Mouse (Mus musculus): Measurements from ENCODE around the gene Rad51b. TPM values are rescaled to one million over a fixed set of nuclear protein-coding genes. Genes with fewer than 3 reads are reported as not detected.

Rad51b gene
- polyA plus RNA-seq, 1 experiment from 2014 or later, result 4.4 TPM

DNA sequence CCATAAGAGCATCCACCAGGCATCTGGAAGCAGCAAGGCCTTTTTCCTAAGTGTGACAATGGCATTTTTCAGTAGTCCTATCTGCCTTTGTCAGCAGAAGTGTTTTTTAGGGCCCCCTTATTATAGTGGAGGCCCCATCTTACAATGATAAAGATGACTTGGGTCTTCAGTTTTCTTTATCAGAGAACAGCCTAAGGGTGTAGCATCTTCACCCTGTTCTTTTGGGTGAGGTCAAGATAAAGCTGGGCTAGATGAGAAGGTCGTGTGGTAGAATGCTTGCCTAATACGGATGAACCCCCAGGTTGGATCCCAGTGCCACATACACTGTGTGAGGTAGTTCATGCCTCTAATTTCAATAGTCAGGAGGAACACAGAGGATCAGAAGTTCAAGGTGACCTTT is 307.8 kb downstream of the Rad51b start:
- Histone ChIP-seq H3K9ac (ENCODE audit: low read depth, low read length) (peak overlapping the region; percentile 26; the same call in 1 of the 2 replicates), H3K36me3 (ENCODE audit: control insufficient read depth, insufficient read depth) (no peaks in the 10 kb centered on the region), H3K27me3 (ENCODE audit: control insufficient read depth, insufficient read depth, low read depth, low read length) (no peaks in the 10 kb centered on the region), H3K4me2 (ENCODE audit: low read depth, low read length) (peak overlapping the region; percentile 0; the same call in 1 of the 2 replicates), H3K4me3 (ENCODE audit: low read depth, low read length) (no peak overlapping the region), H3K9me3 (replicated peaks; ENCODE audit: control insufficient read depth, low read length) (no peaks in the 10 kb centered on the region), H3K4me1 (ENCODE audit: control insufficient read depth, low read depth, low read length) (peaks cover 22% of the 10 kb centered on the region), H3K27ac (ENCODE audit: low read length) (peak overlapping the region; percentile 82)
- WGBS (ENCODE audit: insufficient replicate concordance), result 18% methylated on average over 2 of the region's 2 CpGs
- peak; percentile 89 for ATAC-seq (ENCODE audit: low read depth)

DNA sequence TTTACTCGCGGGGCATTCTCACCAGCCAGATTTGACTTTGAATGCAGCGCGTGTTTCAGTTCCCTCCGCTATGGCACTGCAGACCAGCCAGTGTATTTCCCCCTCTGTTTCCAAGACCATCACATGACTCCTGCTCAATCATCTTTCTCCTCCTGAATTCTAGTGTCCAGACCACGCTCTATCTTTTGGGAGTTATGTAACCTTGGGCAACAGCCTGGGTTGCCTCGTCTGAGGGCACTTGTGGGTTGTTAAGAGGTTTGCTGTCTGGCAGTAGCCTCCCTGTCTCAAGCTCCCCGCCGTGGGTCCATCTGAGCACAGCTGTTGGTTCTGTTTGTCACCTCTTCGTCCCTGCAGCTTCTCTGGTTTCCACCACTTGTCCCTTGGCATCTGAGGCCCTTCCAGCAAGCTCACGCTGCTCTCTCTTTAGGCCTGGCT is 309.1 kb downstream of the Rad51b start:
- peak overlapping the region; percentile 5; the same call in 1 of the 2 replicates for H3K27ac ChIP-seq (ENCODE audit: low read length)
- H3K4me1 ChIP-seq (ENCODE audit: control insufficient read depth, low read depth, low read length), result peaks cover 35% of the 10 kb centered on the region
- H3K4me2 ChIP-seq (ENCODE audit: low read depth, low read length), result no peak overlapping the region
- no peak for ATAC-seq (ENCODE audit: low read depth)
- H3K4me3 ChIP-seq (ENCODE audit: low read depth, low read length), result no peak overlapping the region
- H3K9ac ChIP-seq (ENCODE audit: low read depth, low read length), result no peak overlapping the region
- no peaks in the 10 kb centered on the region for H3K36me3 ChIP-seq (ENCODE audit: control insufficient read depth, insufficient read depth)
- 78% methylated on average over 11 of the region's 11 CpGs for WGBS (ENCODE audit: insufficient replicate concordance)
- no peaks in the 10 kb centered on the region for H3K9me3 ChIP-seq (replicated peaks; ENCODE audit: control insufficient read depth, low read length)
- no peaks in the 10 kb centered on the region for H3K27me3 ChIP-seq (ENCODE audit: control insufficient read depth, insufficient read depth, low read depth, low read length)

DNA sequence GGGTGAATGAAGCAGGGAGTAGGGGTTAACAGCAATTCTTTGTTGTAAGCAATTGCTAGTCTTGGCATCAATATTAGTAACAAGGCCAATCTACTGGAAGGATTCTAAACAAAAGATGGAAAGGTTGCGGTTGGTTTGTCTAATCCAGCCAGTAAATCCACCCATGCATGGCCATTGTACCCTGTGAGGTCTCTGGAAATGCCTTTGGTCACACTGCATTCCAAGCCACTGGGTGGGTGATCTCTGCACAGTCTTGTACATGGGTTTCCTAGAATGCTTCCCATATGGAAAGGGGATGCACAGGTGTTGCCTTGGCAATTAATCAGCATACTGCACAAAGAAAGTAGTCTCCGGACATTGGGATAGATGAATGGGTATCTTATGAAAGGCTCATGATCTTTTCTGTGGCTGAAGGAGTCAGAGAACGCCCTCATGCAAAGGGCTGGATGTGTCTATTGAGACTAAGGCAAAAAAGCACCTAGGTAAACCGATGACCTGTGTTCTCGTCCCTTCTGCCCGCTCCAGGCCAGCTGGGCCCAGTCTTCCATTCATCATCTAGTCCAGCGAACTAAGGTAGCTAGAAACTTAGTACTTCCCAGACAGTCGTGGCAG is 312.4 kb downstream of the Rad51b start:
- H3K27ac ChIP-seq (ENCODE audit: low read length), result peak overlapping the region; percentile 94; the same call in 1 of the 2 replicates
- no peak overlapping the region for H3K4me2 ChIP-seq (ENCODE audit: low read depth, low read length)
- ATAC-seq (ENCODE audit: low read depth), result no peak
- no peak overlapping the region for H3K4me3 ChIP-seq (ENCODE audit: low read depth, low read length)
- WGBS (ENCODE audit: insufficient replicate concordance), result 77% methylated on average over 8 of the region's 8 CpGs
- no peaks in the 10 kb centered on the region for H3K36me3 ChIP-seq (ENCODE audit: control insufficient read depth, insufficient read depth)
- no peaks in the 10 kb centered on the region for H3K9me3 ChIP-seq (replicated peaks; ENCODE audit: control insufficient read depth, low read length)
- H3K27me3 ChIP-seq (ENCODE audit: control insufficient read depth, insufficient read depth, low read depth, low read length), result no peaks in the 10 kb centered on the region
- H3K9ac ChIP-seq (ENCODE audit: low read depth, low read length), result no peak overlapping the region
- H3K4me1 ChIP-seq (ENCODE audit: control insufficient read depth, low read depth, low read length), result peaks cover 52% of the 10 kb centered on the region

DNA sequence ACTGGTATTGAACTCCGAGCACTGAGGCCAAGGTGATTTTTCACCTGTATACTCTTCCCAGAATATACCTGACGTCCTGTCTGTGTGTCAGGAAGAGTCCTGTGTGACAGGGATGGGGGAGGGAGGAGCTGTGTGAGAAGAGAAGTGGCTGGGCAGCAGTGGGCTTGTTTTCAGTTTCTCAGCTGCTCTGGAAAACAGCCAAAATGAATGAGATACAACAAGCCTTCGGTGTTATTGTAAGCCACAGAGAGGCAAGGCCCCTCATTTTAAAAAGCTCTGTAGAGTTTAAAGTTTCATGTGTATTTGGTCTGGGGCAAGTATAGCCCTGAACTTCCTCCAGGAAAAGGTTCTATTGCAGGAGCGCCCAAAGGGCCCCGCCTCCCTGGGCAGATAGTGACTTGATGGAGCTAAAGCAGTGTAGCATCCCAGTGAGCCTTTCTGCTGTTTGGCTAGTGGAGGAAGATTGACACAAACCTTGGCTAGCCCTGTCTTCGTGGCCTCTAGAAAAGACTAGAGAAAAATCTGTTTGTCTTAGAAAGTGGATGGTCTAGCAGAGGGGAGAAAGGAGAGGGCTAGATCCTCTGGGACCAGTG is 313.5 kb downstream of the Rad51b start:
- peak overlapping the region; percentile 94 for H3K27ac ChIP-seq (ENCODE audit: low read length)
- H3K36me3 ChIP-seq (ENCODE audit: control insufficient read depth, insufficient read depth), result no peaks in the 10 kb centered on the region
- no peak for ATAC-seq (ENCODE audit: low read depth)
- H3K9ac ChIP-seq (ENCODE audit: low read depth, low read length), result no peak overlapping the region
- WGBS (ENCODE audit: insufficient replicate concordance), result 57% methylated on average over 6 of the region's 6 CpGs
- no peaks in the 10 kb centered on the region for H3K9me3 ChIP-seq (replicated peaks; ENCODE audit: control insufficient read depth, low read length)
- H3K27me3 ChIP-seq (ENCODE audit: control insufficient read depth, insufficient read depth, low read depth, low read length), result no peaks in the 10 kb centered on the region
- H3K4me3 ChIP-seq (ENCODE audit: low read depth, low read length), result no peak overlapping the region
- no peak overlapping the region for H3K4me2 ChIP-seq (ENCODE audit: low read depth, low read length)
- peaks cover 41% of the 10 kb centered on the region for H3K4me1 ChIP-seq (ENCODE audit: control insufficient read depth, low read depth, low read length)

DNA sequence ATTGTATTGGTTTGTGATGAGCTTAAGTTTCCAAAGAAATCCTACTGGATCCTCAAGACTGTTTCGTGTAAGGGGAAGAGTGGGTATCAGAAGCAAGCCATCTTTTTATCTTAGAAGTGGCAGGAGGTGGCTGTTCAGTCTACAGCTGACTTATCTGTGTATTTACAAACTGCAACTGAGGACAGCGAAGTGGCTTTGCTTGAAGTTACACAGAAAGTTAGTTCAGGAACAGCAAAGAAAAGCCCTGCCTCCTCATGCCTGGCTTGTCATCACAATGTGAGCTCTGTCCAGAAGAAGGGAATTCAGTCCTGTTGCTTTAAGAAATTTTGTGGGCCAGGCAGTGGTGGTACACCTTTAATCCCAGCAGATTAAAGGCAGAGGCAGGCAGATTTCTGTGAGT is 314.6 kb downstream of the Rad51b start:
- Histone ChIP-seq H3K27me3 (ENCODE audit: control insufficient read depth, insufficient read depth, low read depth, low read length) (no peaks in the 10 kb centered on the region), H3K4me1 (ENCODE audit: control insufficient read depth, low read depth, low read length) (peaks cover 35% of the 10 kb centered on the region), H3K27ac (ENCODE audit: low read length) (peak overlapping the region; percentile 94), H3K36me3 (ENCODE audit: control insufficient read depth, insufficient read depth) (no peaks in the 10 kb centered on the region), H3K4me3 (ENCODE audit: low read depth, low read length) (no peak overlapping the region), H3K9me3 (replicated peaks; ENCODE audit: control insufficient read depth, low read length) (no peaks in the 10 kb centered on the region), H3K4me2 (ENCODE audit: low read depth, low read length) (peak overlapping the region; percentile 66), H3K9ac (ENCODE audit: low read depth, low read length) (peak overlapping the region; percentile 38)
- peak; percentile 60 for ATAC-seq (ENCODE audit: low read depth)
- WGBS (ENCODE audit: insufficient replicate concordance), result 19% methylated on average over 2 of the region's 2 CpGs

DNA sequence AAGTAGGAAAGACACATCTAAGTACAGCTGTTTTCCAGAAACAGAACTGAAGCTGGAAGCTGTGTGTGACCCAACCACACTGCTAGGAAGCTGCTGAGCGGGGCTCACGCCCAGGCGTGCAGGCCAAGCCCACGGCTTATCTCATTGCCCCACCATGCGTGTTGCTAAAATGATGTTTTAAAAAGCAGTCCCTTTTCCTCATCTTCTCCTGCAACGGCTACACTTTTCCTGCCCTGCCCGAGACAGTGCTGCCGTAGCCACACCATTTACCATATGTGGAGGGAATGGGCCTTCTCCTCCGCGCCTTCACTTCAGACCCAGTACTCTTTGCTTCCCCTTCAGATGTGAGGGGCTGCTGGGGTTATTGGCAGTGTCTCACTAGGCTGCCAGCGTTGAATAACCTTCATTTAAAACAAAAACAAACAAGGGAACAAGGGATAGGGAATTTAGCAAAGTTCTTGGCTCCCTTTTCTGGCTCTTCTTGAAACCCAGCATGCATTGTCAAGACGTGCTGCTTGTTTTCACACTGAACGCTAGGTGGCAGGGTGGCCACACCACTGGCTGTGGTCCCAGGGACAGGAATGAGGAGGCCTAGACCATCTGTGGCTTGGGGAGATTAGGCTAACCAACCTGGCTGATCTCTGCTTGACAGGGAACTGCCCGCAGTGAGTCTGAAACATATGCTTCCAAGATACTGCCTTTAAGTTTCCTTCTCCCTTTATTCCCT is 315.4 kb downstream of the Rad51b start:
- Histone ChIP-seq H3K36me3 (ENCODE audit: control insufficient read depth, insufficient read depth) (no peaks in the 10 kb centered on the region), H3K4me1 (ENCODE audit: control insufficient read depth, low read depth, low read length) (peaks cover 35% of the 10 kb centered on the region)

DNA sequence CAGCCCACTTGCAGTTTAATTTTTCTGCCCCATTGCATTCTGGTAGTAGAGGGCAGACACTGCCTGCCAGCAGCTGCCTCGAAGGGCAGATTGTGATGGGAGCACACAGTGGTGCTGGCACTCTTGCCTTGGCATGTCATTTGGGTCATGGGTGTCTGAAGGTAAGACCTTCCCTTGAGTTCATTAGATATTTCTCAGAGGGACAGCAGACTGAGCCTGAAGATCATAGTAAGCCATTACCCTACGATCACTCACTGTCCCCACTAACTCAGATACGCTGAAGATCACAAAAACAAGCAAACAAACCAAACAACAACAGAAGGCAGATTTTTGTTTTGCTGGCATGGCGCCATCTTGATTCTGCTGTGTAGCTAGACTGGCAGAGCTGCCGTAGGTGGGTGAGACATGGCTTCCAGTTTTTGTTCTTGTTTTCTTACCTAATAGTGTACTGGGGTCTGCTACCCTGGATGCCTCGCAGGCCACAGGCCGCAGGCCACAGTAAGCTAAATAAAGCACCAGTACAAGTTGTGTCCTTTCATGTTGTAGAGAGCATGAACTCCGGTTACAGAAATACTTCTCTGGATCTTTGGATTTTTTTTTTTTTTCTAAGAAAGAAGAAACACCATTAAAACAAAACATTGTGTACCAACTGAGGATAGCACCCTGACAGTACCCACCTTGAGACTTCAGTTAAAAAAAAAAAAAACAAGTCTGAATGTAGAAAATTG is 316.1 kb downstream of the Rad51b start:
- ATAC-seq (ENCODE audit: low read depth), result no peak
- H3K36me3 ChIP-seq (ENCODE audit: control insufficient read depth, insufficient read depth), result no peaks in the 10 kb centered on the region
- no peak overlapping the region for H3K4me2 ChIP-seq (ENCODE audit: low read depth, low read length)
- no peak overlapping the region for H3K4me3 ChIP-seq (ENCODE audit: low read depth, low read length)
- H3K9ac ChIP-seq (ENCODE audit: low read depth, low read length), result peak overlapping the region; percentile 32
- no peaks in the 10 kb centered on the region for H3K27me3 ChIP-seq (ENCODE audit: control insufficient read depth, insufficient read depth, low read depth, low read length)
- whole genome bisulfite sequencing (ENCODE audit: insufficient replicate concordance), result 77% methylated on average over 8 of the region's 8 CpGs
- H3K9me3 ChIP-seq (replicated peaks; ENCODE audit: control insufficient read depth, low read length), result no peaks in the 10 kb centered on the region
- H3K27ac ChIP-seq (ENCODE audit: low read length), result peak overlapping the region; percentile 94
- H3K4me1 ChIP-seq (ENCODE audit: control insufficient read depth, low read depth, low read length), result peaks cover 35% of the 10 kb centered on the region

More for the DNA sequence above, 315.4 kb downstream of the Rad51b start:
- H3K27me3 ChIP-seq (ENCODE audit: control insufficient read depth, insufficient read depth, low read depth, low read length), result no peaks in the 10 kb centered on the region
- H3K9ac ChIP-seq (ENCODE audit: low read depth, low read length), result peak overlapping the region; percentile 60
- H3K4me2 ChIP-seq (ENCODE audit: low read depth, low read length), result peak overlapping the region; percentile 66
- 13% methylated on average over 14 of the region's 14 CpGs for WGBS (ENCODE audit: insufficient replicate concordance)
- H3K27ac ChIP-seq (ENCODE audit: low read length), result peak overlapping the region; percentile 94
- H3K9me3 ChIP-seq (replicated peaks; ENCODE audit: control insufficient read depth, low read length), result no peaks in the 10 kb centered on the region
- peak; percentile 93 for ATAC-seq (ENCODE audit: low read depth)
- peak overlapping the region; percentile 20 for H3K4me3 ChIP-seq (ENCODE audit: low read depth, low read length)

DNA sequence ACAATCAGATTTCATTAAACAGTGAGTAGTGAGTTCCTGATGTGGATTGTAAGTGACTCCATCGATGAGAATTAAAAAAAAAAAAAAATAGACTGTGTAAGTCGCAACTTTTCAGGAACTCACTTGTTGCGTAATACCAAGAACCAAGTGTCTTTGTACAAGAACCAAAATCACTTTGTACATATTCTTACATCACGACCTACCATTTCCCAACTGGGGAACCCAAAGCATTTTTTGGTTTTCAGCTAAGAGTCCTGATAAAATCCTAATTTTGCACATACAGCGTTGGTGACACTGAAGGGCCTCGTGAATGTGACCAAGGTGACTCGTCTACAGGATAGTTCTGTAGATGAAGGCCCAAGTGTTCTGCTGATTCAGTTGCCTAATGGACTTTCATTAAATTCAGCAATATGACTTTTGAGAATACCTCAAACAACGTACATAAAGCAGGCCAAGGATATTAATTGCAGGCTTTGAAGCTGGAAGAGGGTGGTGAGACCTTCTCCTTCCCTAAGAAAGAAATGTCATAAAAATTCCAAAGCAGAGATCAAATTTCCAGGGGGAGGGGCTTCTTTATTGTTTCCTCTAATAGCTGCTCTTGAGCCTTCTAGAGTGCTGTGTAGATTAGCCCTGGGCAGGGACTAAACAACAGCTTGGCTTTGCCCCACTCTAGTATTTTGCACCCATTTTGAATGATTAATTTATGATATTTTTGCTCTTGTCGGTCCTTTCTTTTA is 316.9 kb downstream of the Rad51b start:
- no peak for ATAC-seq (ENCODE audit: low read depth)
- H3K9me3 ChIP-seq (replicated peaks; ENCODE audit: control insufficient read depth, low read length), result no peaks in the 10 kb centered on the region
- no peak overlapping the region for H3K9ac ChIP-seq (ENCODE audit: low read depth, low read length)
- no peaks in the 10 kb centered on the region for H3K36me3 ChIP-seq (ENCODE audit: control insufficient read depth, insufficient read depth)
- WGBS (ENCODE audit: insufficient replicate concordance), result 69% methylated on average over 9 of the region's 9 CpGs
- H3K4me1 ChIP-seq (ENCODE audit: control insufficient read depth, low read depth, low read length), result peaks cover 35% of the 10 kb centered on the region
- no peaks in the 10 kb centered on the region for H3K27me3 ChIP-seq (ENCODE audit: control insufficient read depth, insufficient read depth, low read depth, low read length)
- H3K4me3 ChIP-seq (ENCODE audit: low read depth, low read length), result no peak overlapping the region
- H3K27ac ChIP-seq (ENCODE audit: low read length), result no peak overlapping the region
- no peak overlapping the region for H3K4me2 ChIP-seq (ENCODE audit: low read depth, low read length)
